Mouse (Mus musculus) ES-E14 (cell line): Measurements from ENCODE around the gene Tbc1d10b.

Experiments
- HCFC1 ChIP-seq: IDR thresholded peaks from 2 replicates; pipeline ENCODE4 v1.6.1; 2012; ENCODE audit warnings: low read length, inconsistent platforms, borderline replicate concordance; ENCODE audit not compliant: insufficient read depth
- MAFK ChIP-seq: IDR thresholded peaks from 2 replicates; pipeline ENCODE4 v1.6.1; 2014; ENCODE audit warnings: mild to moderate bottlenecking, low read depth, low read length, inconsistent platforms; ENCODE audit not compliant: insufficient read depth

DNA sequence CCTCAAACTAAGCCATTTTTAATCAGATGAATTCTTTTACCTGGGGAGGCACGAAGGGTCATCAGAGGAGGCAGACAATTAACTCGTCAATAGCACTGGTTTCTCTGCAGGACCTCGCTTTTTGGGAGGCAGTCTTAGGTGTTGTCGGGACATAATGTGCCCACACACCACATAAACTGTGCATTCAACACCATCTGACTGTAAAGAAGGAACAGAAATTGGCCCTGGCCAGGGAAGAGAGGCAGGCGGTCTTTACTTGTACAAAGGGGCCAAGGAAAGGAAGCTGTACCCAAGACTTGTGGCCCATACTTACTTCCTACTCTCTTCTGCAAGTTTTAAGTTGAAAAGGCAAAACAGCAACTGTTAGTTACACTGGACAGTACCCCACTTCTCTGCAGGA, 48.2 kb upstream of the Tbc1d10b start:
- no peak for TF ChIP-seq HCFC1
- TF ChIP-seq MAFK: no peak
